Mouse (Mus musculus) hindbrain, postnatal 0 days (tissue): Measurements from ENCODE around the gene Zfp354a. TPM values are rescaled to one million over a fixed set of nuclear protein-coding genes. Genes with fewer than 3 reads are reported as not detected.
A peak's percentile ranks its signal among the peaks of the same experiment; 100 is the strongest.
"Not testable (repeated sequence)": the region's sequence is repeated elsewhere in the genome, so short reads cannot be mapped to it uniquely, and the experiment has no call there.

Source experiments
- ATAC-seq: fragments of 200-750 bp; cut with Nextera tagmentation; 2 replicates; pipeline ENCODE4 v1.8.0; 2017; ENCODE audit warnings: mild to moderate bottlenecking, moderate TSS enrichment, moderate library complexity
- DNase-seq: peaks from one replicate; pipeline ENCODE4 v3.0.0-alpha.2; 2015; ENCODE audit warnings: low spot score
- H3K27ac ChIP-seq: fragments of 300-500 bp; sonication (generic); 2 replicates; pipeline ENCODE4 v1.5.1; 2014; ENCODE audit warnings: mild to moderate bottlenecking
- H3K27me3 ChIP-seq: fragments of 300-500 bp; sonication (generic); 2 replicates; pipeline ENCODE4 v1.6.1; 2014; ENCODE audit warnings: low read length, mixed read lengths; ENCODE audit not compliant: insufficient read depth
- H3K36me3 ChIP-seq: fragments of 300-500 bp; sonication (generic); 2 replicates; pipeline ENCODE4 v1.6.1; 2014; ENCODE audit warnings: low read length, mixed read lengths; ENCODE audit not compliant: insufficient read depth
- H3K4me1 ChIP-seq: fragments of 300-500 bp; sonication (generic); 2 replicates; pipeline ENCODE4 v1.6.1; 2014; ENCODE audit warnings: antibody characterized with exemption, low read length, mixed read lengths; ENCODE audit not compliant: insufficient read depth
- H3K4me2 ChIP-seq: fragments of 300-500 bp; sonication (generic); 2 replicates; pipeline ENCODE4 v1.6.1; 2014; ENCODE audit warnings: low read depth, mild to moderate bottlenecking, low read length, moderate library complexity, mixed read lengths
- H3K4me3 ChIP-seq: fragments of 300-500 bp; sonication (generic); 2 replicates; pipeline ENCODE4 v1.5.1; 2014; ENCODE audit warnings: low read length
- H3K9ac ChIP-seq: fragments of 300-500 bp; sonication (generic); replicated peaks from 2 replicates; pipeline ENCODE4 v1.6.1; 2014; ENCODE audit warnings: mild to moderate bottlenecking, low read length, moderate library complexity, mixed read lengths
- H3K9me3 ChIP-seq: fragments of 300-500 bp; sonication (generic); 2 replicates; pipeline ENCODE4 v1.6.1; 2016; ENCODE audit warnings: low read length, mixed read lengths
- CTCF ChIP-seq: IDR thresholded peaks from 2 replicates; pipeline ENCODE4 v1.5.1; 2016; ENCODE audit warnings: antibody characterized with exemption, control low read depth, low read depth
- WGBS: fragments of 180-500 bp; shearing (Covaris S2); extraction: QIAGEN DNeasy Blood & Tissue Kit; methylation state at CpG from one replicate; pipeline ENCODE4 v1.1.7; 2014; 5-methylcytosine and 5-hydroxymethylcytosine counted together
- polyA plus RNA-seq: library from polyadenylated mRNA; unstranded; fragments of >200 nt; fragmentation: Nextera tagmentation; extraction: Ambion mirVana; gene quantifications from 2 replicates; pipeline ENCODE4 v1.2.1, GENCODE M21; 2015
- total RNA-seq: library from RNA; depleted of rRNA; stranded (reverse); fragments of >200 nt; gene quantifications from 2 replicates; pipeline ENCODE4 v1.2.3, GENCODE M21; 2014

Gene Zfp354a
- total and polyA plus RNA-seq, 2 experiments from 2014 or later: 5.4 to 7.5 TPM

GRCm38 (mm10) chr11:51032851-51033250 is 26.2 kb upstream of the Zfp354a start:
- Histone ChIP-seq H3K27ac (no peak overlapping the region), H3K9ac (no peak overlapping the region), H3K36me3 (no peaks in the 10 kb centered on the region), H3K4me1 (no peaks in the 10 kb centered on the region), H3K4me3 (no peak overlapping the region), H3K4me2 (no peak overlapping the region), H3K9me3 (no peaks in the 10 kb centered on the region), H3K27me3 (no peaks in the 10 kb centered on the region)
- WGBS: 29% methylated on average over 1 of the region's 1 CpGs
- ATAC-seq (no peak), DNase-seq (peak; percentile 67)
- peak; percentile 91 for TF ChIP-seq CTCF

GRCm38 (mm10) chr11:51034141-51034540 is 24.9 kb upstream of the Zfp354a start:
- not testable (repeated sequence) for H3K36me3 ChIP-seq, H3K27me3 ChIP-seq, H3K9me3 ChIP-seq, H3K27ac ChIP-seq, ATAC-seq, H3K4me3 ChIP-seq, H3K4me1 ChIP-seq, H3K4me2 ChIP-seq, DNase-seq, H3K9ac ChIP-seq

- 86% methylated on average over 2 of the region's 2 CpGs for WGBS
- H3K27me3 ChIP-seq: no peaks in the 10 kb centered on the region
- no peak overlapping the region for H3K9ac ChIP-seq
- no peak for TF ChIP-seq CTCF
- no peaks in the 10 kb centered on the region for H3K36me3 ChIP-seq
- H3K4me1 ChIP-seq: no peaks in the 10 kb centered on the region
- no peaks in the 10 kb centered on the region for H3K9me3 ChIP-seq
- H3K27ac ChIP-seq: no peak overlapping the region
- DNase-seq (peak; percentile 33), ATAC-seq (no peak)
- H3K4me2 ChIP-seq: no peak overlapping the region
- H3K4me3 ChIP-seq: no peak overlapping the region
These were observed 23.1 kb upstream of the Zfp354a start for GRCm38 (mm10) chr11:51035951-51036350.

GRCm38 (mm10) chr11:51044776-51045175 is 14.3 kb upstream of the Zfp354a start:
- WGBS: 66% methylated on average over 3 of the region's 3 CpGs

GRCm38 (mm10) chr11:51047809-51048208 is 11.2 kb upstream of the Zfp354a start, which contains the start of gene Olfr1375:
TSS of gene Olfr1375 (plus strand) at chr11:51048109.
- not testable (repeated sequence) for DNase-seq, H3K4me2 ChIP-seq, ATAC-seq, H3K4me1 ChIP-seq, H3K36me3 ChIP-seq, H3K4me3 ChIP-seq, H3K9ac ChIP-seq, H3K9me3 ChIP-seq, H3K27me3 ChIP-seq, H3K27ac ChIP-seq
- WGBS: 82% methylated on average over 3 of the region's 3 CpGs

More at GRCm38 (mm10) chr11:51044776-51045175, 14.3 kb upstream of the Zfp354a start:
- not testable (repeated sequence) for DNase-seq, H3K36me3 ChIP-seq, H3K4me1 ChIP-seq, H3K27ac ChIP-seq, H3K9me3 ChIP-seq, H3K27me3 ChIP-seq, H3K4me3 ChIP-seq, H3K9ac ChIP-seq, ATAC-seq, H3K4me2 ChIP-seq

GRCm38 (mm10) chr11:51051678-51052077 is 7.4 kb upstream of the Zfp354a start:
- Histone ChIP-seq H3K27ac (no peak overlapping the region), H3K4me1 (no peaks in the 10 kb centered on the region), H3K9me3 (no peaks in the 10 kb centered on the region), H3K4me3 (no peak overlapping the region), H3K36me3 (no peaks in the 10 kb centered on the region), H3K9ac (no peak overlapping the region), H3K27me3 (no peaks in the 10 kb centered on the region), H3K4me2 (no peak overlapping the region)
- DNase-seq: no peak
- WGBS: 70% methylated on average over 2 of the region's 2 CpGs
- ATAC-seq: no peak
- TF ChIP-seq CTCF: no peak

- H3K4me2 ChIP-seq: no peak overlapping the region
- H3K36me3 ChIP-seq: no peaks in the 10 kb centered on the region
- WGBS: 42% methylated on average over 3 of the region's 3 CpGs
- TF ChIP-seq CTCF: peak; percentile 80
- DNase-seq (peak; percentile 49), ATAC-seq (peak; percentile 56; the same call in 1 of the 2 replicates)
- H3K27ac ChIP-seq: no peak overlapping the region
- H3K27me3 ChIP-seq: no peaks in the 10 kb centered on the region
- H3K4me1 ChIP-seq: no peaks in the 10 kb centered on the region
- no peaks in the 10 kb centered on the region for H3K9me3 ChIP-seq
- no peak overlapping the region for H3K9ac ChIP-seq
- H3K4me3 ChIP-seq: no peak overlapping the region
These were observed 5.8 kb upstream of the Zfp354a start for GRCm38 (mm10) chr11:51053230-51053629.
